11 mouse cellular contexts compared by ENCODE assay signal in genomic region chr2:179837186-179837585, GRCm38 (mm10).
DNase-seq lines count a peak whose midpoint lies in the region; ATAC-seq lines count a peak whose summit lies in the region.
"Had no signal": no experiment of that assay in that cellular context is flagged by ENCODE, and none has a peak within 500 bp of the region (broad histone marks: within the 10 kb centered on the region; RNA-seq: fewer than 3 reads in every experiment).

No protein-coding gene starts in this region.

- 0 out of 2 replicates have a peak, but pooled peaks have one; percentile 23 for ATAC-seq in forebrain, embryonic 16.5 days
- ATAC-seq in limb, embryonic 15.5 days (ENCODE audit: insufficient number of reproducible peaks, low FRiP score, low TSS enrichment, low read depth) = 0 out of 2 replicates have a peak, but pooled peaks have one; percentile 59
- ATAC-seq: inflammation-experienced regulatory T-cells, adult 6 months; liver, postnatal 0 days had no signal

- no peak overlapping the region for H3K4me2 ChIP-seq in forebrain, embryonic 16.5 days (ENCODE audit: low read length)
- H3K4me2 ChIP-seq in limb, embryonic 15.5 days = peak overlapping the region; percentile 10; the same call in 1 of the 2 replicates

- no peaks in the 10 kb centered on the region for H3K9me3 ChIP-seq in forebrain, embryonic 16.5 days (ENCODE audit: control insufficient read depth, low read length)
- H3K9me3 ChIP-seq in limb, embryonic 15.5 days = no peaks in the 10 kb centered on the region
- H3K9me3 ChIP-seq: heart, embryonic 10.5 days had no signal

- H3K36me3 ChIP-seq in forebrain, embryonic 16.5 days (ENCODE audit: control insufficient read depth, insufficient read depth) = no peaks in the 10 kb centered on the region
- H3K36me3 ChIP-seq in limb, embryonic 15.5 days = no peaks in the 10 kb centered on the region
- H3K36me3 ChIP-seq: heart, embryonic 10.5 days had no signal

- no peak overlapping the region for H3K9ac ChIP-seq in forebrain, embryonic 16.5 days (replicated peaks; ENCODE audit: low read depth, low read length)
- no peak overlapping the region for H3K9ac ChIP-seq in limb, embryonic 15.5 days
- H3K9ac ChIP-seq: liver, postnatal 0 days had no signal

- H3K27ac ChIP-seq in forebrain, embryonic 16.5 days (ENCODE audit: low read length) = no peak overlapping the region
- H3K27ac ChIP-seq in limb, embryonic 15.5 days = peak overlapping the region; percentile 65; the same call in 1 of the 2 replicates
- H3K27ac ChIP-seq: heart, embryonic 10.5 days; layer of hippocampus, adult 2 months had no signal

- H3K4me3 ChIP-seq in forebrain, embryonic 16.5 days (replicated peaks; ENCODE audit: low read length) = no peak overlapping the region
- no peak overlapping the region for H3K4me3 ChIP-seq in limb, embryonic 15.5 days
- H3K4me3 ChIP-seq: heart, embryonic 10.5 days; layer of hippocampus, adult 2 months had no signal

- WGBS in forebrain, embryonic 16.5 days = 52% methylated on average over 10 of the region's 10 CpGs
- WGBS in limb, embryonic 15.5 days = 22% methylated on average over 10 of the region's 10 CpGs

- peak; percentile 33 for DNase-seq in layer of hippocampus, adult 11-12 months (ENCODE audit: low spot score)
- no peak for DNase-seq in layer of hippocampus, postnatal 10 days (ENCODE audit: low spot score in 2 of 2)
- peak; percentile 38 for DNase-seq in NIH3T3 (ENCODE audit: low read depth)
- no peak for DNase-seq in testis, postnatal 14 days (ENCODE audit: low spot score)
- DNase-seq in embryo, embryonic 10 days (ENCODE audit: low spot score) = no peak
- DNase-seq: liver, postnatal 0 days had no signal

- H3K27me3 ChIP-seq in forebrain, embryonic 16.5 days (replicated peaks; ENCODE audit: control insufficient read depth, insufficient read depth, low read length) = no peaks in the 10 kb centered on the region
- no peaks in the 10 kb centered on the region; the same call in 1 of the 2 replicates for H3K27me3 ChIP-seq in limb, embryonic 15.5 days

- H3K4me1 ChIP-seq in forebrain, embryonic 16.5 days (replicated peaks; ENCODE audit: control insufficient read depth, insufficient read depth, low read length) = peaks cover 6% of the 10 kb centered on the region
- H3K4me1 ChIP-seq in limb, embryonic 15.5 days = peaks cover 47% of the 10 kb centered on the region
- H3K4me1 ChIP-seq: heart, embryonic 10.5 days had no signal

Comparison
In these comparisons a context has a peak if more than half of its experiments do, and no peak if none do; other contexts are left out.
1. DNase-seq: peak in layer of hippocampus, adult 11-12 months (single experiment) and NIH3T3 (single experiment); none in layer of hippocampus, postnatal 10 days (0 of 2), testis, postnatal 14 days (single experiment) and embryo, embryonic 10 days (single experiment).